Mouse (Mus musculus): ENCODE data around the gene Msi1. TPM values are rescaled to one million over a fixed set of nuclear protein-coding genes. Genes with fewer than 3 reads are reported as not detected.
A peak's percentile ranks its signal among the peaks of the same experiment; 100 is the strongest.

Msi1 gene
- polyA plus RNA-seq, 1 experiment, result not detected

DNA sequence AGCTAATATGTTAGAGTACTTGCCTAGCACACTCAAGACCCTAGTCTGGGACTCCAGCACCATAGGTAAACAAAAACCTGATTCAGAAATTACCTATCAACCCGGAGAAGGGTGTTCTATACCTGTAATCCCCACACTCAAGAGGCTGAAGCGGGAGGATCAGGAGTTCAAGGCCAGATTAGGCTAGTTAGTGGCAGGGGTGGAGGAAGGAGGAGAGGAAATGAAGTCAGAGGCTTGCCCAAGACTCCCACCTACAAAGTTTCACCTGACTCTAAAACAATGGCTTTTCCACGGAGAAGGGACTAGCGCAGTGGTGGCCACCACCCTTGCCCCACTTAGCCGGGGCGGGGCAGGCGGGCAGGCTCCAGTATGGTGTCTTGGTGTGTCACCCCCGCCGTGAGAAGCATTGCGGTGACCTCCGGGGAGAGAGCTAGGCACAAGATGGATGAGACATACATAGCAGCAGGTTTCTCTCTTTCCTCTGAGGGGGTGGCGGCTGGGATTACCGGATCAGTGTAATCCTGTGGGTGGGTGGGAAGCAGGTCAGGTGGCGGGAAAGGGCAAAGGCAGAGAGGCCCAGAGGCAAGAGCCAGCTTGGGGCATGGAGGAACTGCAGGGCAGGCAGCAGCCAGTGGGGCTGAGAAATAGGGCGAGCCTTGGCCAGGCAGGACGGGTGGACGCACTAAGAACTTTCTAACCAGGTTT lies 25.8 kb upstream of the Msi1 start:
- Histone ChIP-seq H3K4me3 (ENCODE audit: insufficient read depth, low read depth, low read length) (no peak overlapping the region), H3K27ac (ENCODE audit: insufficient read depth, low read depth, low read length) (no peak overlapping the region), H3K4me1 (ENCODE audit: control insufficient read depth, insufficient read depth, low read length) (peaks cover 16% of the 10 kb centered on the region)
- TF ChIP-seq POLR2A (IDR thresholded peaks at IDR 0.05; ENCODE audit: insufficient read depth, low read depth, low read length) (no peak), CTCF (IDR thresholded peaks at IDR 0.05; ENCODE audit: insufficient read depth, low read depth, low read length) (no peak)
- WGBS, result 35% methylated on average over 17 of the region's 17 CpGs

DNA sequence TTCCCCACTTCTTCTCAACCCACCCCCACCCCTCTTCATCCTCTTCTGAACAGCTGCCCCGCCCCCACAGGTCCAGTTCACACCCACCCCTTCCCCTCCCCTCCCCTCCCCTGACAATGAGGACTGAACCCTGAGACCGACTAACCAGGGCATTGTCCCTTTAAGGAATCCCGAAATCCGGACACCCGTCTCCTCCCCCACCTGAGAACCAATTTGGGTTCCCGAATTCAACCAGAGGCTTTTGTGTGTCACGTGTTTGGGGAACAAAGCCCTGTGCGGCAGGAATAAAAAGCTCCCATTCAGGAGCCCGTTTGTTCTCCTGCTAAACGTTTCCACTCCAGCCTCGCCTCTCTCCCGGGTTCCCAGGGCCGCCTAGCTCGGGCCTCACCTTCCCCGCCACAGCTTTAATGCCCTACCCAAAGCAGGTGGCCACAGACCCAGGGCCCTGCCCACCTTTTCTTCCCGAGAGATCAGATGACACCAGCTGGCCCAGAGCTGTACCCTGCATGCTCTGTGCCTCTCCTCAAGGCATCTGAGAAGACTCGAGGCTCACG lies 25.1 kb upstream of the Msi1 start:
- WGBS, result 5% methylated on average over 18 of the region's 18 CpGs
- Histone ChIP-seq H3K27ac (ENCODE audit: insufficient read depth, low read depth, low read length) (peak overlapping the region; percentile 19; the same call in 1 of the 2 replicates), H3K4me1 (ENCODE audit: control insufficient read depth, insufficient read depth, low read length) (peaks cover 15% of the 10 kb centered on the region), H3K4me3 (ENCODE audit: insufficient read depth, low read depth, low read length) (peak overlapping the region; percentile 19; the same call in 1 of the 2 replicates)
- no peak for TF ChIP-seq POLR2A (IDR thresholded peaks at IDR 0.05; ENCODE audit: insufficient read depth, low read depth, low read length)
- TF ChIP-seq CTCF (IDR thresholded peaks at IDR 0.05; ENCODE audit: insufficient read depth, low read depth, low read length), result no peak

DNA sequence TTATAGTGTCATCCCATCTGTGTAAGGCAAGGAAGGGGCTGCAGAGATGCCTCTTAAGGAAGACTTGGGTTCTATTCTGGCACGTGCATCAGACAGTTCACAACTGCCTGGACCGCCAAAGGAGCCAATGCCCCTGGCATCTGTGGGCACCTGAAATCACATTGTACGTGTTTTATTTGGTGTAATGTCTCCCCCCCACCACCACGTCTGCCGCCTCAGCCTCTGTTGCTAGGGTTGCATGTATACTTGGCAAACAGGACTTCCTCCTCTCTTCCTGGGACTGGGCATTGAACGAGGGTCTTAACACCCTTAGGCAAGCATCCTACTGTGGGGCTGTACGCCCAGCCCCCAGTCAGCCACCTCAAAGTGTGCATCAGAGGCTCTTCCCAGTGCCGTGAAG lies 24.2 kb upstream of the Msi1 start:
- no peak for TF ChIP-seq POLR2A (IDR thresholded peaks at IDR 0.05; ENCODE audit: insufficient read depth, low read depth, low read length)
- Histone ChIP-seq H3K27ac (ENCODE audit: insufficient read depth, low read depth, low read length) (no peak overlapping the region), H3K4me3 (ENCODE audit: insufficient read depth, low read depth, low read length) (no peak overlapping the region), H3K4me1 (ENCODE audit: control insufficient read depth, insufficient read depth, low read length) (peaks cover 15% of the 10 kb centered on the region)
- WGBS, result 81% methylated on average over 8 of the region's 8 CpGs

DNA sequence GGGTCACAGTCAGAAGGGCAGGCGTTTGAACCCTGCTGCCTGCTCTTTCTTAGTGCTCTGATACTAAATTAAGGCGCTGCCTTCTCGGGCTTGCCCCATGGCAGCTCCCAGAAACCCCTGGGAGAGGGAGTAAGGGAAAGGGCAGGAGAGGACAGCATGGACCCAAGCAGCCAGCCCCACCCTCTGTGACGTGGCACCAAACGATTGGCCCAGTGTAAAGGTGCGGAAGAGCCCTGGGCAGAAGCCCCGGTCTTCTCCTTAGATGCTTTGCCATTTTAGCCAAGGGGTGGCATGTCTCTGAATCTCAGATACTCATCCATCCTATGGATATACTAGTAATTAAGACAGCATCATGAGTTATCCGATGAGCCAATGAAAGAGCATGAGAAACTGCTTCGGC lies 21.3 kb upstream of the Msi1 start:
- WGBS, result 52% methylated on average over 9 of the region's 9 CpGs
- TF ChIP-seq POLR2A (IDR thresholded peaks at IDR 0.05; ENCODE audit: insufficient read depth, low read depth, low read length) (no peak), CTCF (IDR thresholded peaks at IDR 0.05; ENCODE audit: insufficient read depth, low read depth, low read length) (no peak)
- peaks cover 15% of the 10 kb centered on the region for H3K4me1 ChIP-seq (ENCODE audit: control insufficient read depth, insufficient read depth, low read length)
- no peak overlapping the region for H3K27ac ChIP-seq (ENCODE audit: insufficient read depth, low read depth, low read length)
- H3K4me3 ChIP-seq (ENCODE audit: insufficient read depth, low read depth, low read length), result no peak overlapping the region

DNA sequence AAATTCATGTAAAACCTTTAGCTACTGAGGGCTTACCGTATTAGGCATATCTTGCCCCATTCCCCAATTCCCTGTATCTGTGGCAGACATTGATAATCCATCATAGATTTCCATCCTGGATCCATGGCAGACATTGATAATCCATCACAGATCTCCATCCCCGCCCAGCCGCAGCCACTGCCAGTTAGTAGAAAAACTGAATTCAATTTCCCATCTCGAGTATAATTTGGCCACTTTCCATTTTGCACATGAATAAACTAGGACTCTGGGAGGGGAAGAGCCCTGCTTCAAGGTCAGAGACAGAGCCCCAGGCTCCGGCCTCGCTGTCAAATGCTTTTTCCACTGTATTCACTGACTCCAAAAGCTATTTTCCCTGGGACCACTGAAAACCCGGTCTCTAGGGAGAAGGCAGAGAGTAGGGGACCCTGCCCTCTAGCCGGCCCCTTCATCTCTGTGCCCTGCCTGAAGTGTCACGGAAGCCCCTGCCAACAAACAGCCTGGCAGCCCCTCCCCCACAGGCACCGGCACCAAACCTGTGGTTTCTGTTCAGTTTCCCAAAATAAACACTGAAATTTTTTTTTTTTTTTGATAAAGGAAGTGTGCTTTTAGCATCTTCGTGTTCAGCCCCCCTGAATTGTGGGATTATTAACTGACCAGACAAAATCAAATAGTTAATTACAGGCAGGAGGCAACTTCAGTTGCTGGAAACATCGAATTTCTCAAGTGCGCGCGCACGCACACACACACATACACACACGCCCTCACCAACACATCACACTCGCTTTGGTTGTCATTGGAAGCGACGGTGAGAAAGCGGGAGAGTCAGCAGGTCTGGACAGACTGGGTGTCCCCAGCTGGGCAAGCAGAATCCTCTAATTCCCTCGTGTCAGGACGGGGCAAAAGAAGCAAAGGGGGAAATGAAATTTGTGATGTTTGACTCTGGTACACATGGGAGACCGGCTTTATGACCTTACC lies 14.0 kb upstream of the Msi1 start:
- 47% methylated on average over 24 of the region's 24 CpGs for WGBS

DNA sequence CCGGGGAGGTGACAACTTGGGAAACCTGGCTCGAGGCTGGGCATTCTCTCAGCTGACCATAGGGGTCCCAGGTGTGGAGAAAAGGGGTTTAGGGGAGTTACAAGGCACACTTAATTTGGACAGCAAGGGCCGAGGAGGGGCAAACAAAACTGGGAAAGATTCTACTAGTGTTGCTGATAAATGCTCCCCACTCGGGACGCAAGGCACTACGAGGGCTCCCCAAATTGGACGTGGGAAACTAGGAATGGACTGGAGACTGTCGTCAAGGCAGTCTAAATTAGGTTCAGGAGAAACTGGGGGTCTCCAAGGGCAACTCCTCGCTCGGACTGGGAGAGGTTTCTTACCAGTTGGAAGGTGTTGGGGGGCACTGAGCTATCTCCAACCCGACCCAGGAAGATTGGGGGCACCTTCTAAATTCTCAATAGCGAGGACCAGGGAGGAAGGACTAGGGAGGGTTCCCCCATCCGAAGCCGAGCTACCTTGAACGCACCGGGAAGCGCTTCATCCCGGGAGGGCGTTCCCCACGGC lies 504 bp upstream of the Msi1 start:
- TF ChIP-seq POLR2A (IDR thresholded peaks at IDR 0.05; ENCODE audit: insufficient read depth, low read depth, low read length) (no peak), CTCF (IDR thresholded peaks at IDR 0.05; ENCODE audit: insufficient read depth, low read depth, low read length) (no peak)
- H3K27ac ChIP-seq (ENCODE audit: insufficient read depth, low read depth, low read length), result no peak overlapping the region

More for the DNA sequence above, 14.0 kb upstream of the Msi1 start:
- H3K4me1 ChIP-seq (ENCODE audit: control insufficient read depth, insufficient read depth, low read length), result peaks cover 5% of the 10 kb centered on the region; the same call in 1 of the 2 replicates
- TF ChIP-seq POLR2A (IDR thresholded peaks at IDR 0.05; ENCODE audit: insufficient read depth, low read depth, low read length), result no peak
- no peak for TF ChIP-seq CTCF (IDR thresholded peaks at IDR 0.05; ENCODE audit: insufficient read depth, low read depth, low read length)
- no peak overlapping the region for H3K4me3 ChIP-seq (ENCODE audit: insufficient read depth, low read depth, low read length)
- no peak overlapping the region for H3K27ac ChIP-seq (ENCODE audit: insufficient read depth, low read depth, low read length)

DNA sequence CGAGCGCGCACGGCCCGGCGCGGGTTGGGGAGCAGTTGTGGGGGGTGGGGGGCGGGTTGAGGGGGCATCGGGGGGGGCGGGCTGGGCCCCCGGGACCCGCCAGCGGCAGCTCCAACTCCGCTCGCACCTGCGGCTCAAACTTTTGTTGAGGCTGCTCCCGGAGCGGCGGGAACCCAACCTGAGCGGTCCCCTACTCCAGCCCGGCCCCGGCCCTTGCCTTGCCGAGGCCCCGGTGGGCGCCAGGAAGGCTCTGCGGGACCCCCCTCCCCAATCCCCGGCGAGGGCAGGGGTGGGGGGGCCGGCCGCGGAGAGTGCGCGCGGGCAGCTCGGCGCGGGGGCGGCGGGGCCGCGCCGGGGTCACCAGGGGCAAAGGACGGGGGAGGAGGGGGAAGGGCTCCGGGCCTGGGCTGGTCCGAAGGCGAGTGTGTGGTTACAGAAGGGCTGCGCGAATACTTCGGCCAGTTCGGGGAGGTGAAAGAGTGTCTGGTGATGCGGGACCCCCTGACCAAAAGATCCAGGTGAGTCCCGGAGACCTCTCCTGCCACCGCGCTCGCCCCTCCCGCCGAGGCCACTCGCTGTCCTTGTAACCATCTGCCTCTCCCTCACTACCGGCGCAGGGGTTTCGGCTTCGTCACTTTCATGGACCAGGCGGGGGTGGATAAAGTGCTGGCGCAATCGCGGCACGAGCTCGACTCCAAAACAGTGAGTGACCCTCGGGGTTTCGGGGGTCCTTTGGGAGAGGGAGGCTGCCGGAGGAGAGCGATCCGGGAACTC lies 975 bp downstream of the Msi1 start:
- 2% methylated on average over 69 of the region's 73 CpGs for WGBS
- H3K4me1 ChIP-seq (ENCODE audit: control insufficient read depth, insufficient read depth, low read length), result peaks cover 37% of the 10 kb centered on the region
- H3K27ac ChIP-seq (ENCODE audit: insufficient read depth, low read depth, low read length), result peak overlapping the region; percentile 32; the same call in 1 of the 2 replicates
- H3K4me3 ChIP-seq (ENCODE audit: insufficient read depth, low read depth, low read length), result peak overlapping the region; percentile 92
- TF ChIP-seq POLR2A (IDR thresholded peaks at IDR 0.05; ENCODE audit: insufficient read depth, low read depth, low read length), result no peak
- TF ChIP-seq CTCF (IDR thresholded peaks at IDR 0.05; ENCODE audit: insufficient read depth, low read depth, low read length), result no peak

More for the DNA sequence above, 504 bp upstream of the Msi1 start:
- Histone ChIP-seq H3K4me1 (ENCODE audit: control insufficient read depth, insufficient read depth, low read length) (peaks cover 28% of the 10 kb centered on the region), H3K4me3 (ENCODE audit: insufficient read depth, low read depth, low read length) (peak overlapping the region; percentile 92)
- 4% methylated on average over 20 of the region's 20 CpGs for WGBS

Measured in olfactory bulb, adult 2 months (tissue).